Mouse (Mus musculus) lung, adult 2 months (tissue): Measurements from ENCODE around the gene Chst15.

ENCODE experiments used
- CTCF ChIP-seq: fragments of 200-500 bp; IDR thresholded peaks from 2 replicates; pipeline ENCODE4 v1.5.1; 2011; ENCODE audit warnings: mild to moderate bottlenecking, low read length, control low read depth; ENCODE audit not compliant: insufficient read depth
- POLR2A ChIP-seq: fragments of 200-500 bp; IDR thresholded peaks from 2 replicates; pipeline ENCODE4 v1.6.1; 2011; ENCODE audit warnings: low read depth, mild to moderate bottlenecking, control low read depth, low read length, borderline replicate concordance; ENCODE audit errors: extremely low read depth

- TF ChIP-seq CTCF (no peak), POLR2A (no peak)
These were observed 40.1 kb upstream of the Chst15 start for GRCm38 (mm10) chr7:132356881-132357840.
